Mouse (Mus musculus): ENCODE results near the gene Nufip2. TPM values are rescaled to one million over a fixed set of nuclear protein-coding genes. Genes with fewer than 3 reads are reported as not detected.

Nufip2 gene
- total and polyA plus RNA-seq, 3 experiments: 24.7 to 56.1 (median 50.5) TPM

DNA sequence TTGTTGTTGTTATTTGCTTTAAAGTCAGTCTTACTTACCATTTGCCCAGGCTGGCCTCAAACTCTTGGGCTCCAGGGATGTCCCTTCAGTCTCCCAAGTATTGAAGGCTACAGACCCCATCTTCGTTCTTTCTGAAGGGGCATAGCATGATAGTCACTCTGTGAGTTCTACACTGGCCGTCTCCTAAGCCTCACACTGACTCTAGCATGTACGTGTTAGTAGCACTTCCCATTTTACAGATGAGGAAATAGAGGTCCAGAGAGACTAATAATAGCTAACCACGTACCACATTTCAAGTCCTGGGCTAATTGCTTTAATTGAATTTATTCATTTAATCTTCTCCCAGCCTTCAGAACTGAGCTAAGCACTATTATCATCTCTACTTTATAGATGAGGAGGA is 74.1 kb downstream of the Nufip2 start:
- H3K36me3 ChIP-seq (ENCODE audit: control insufficient read depth in 1 of 2, insufficient read depth in 2 of 2, low read length in 2 of 2): no peaks in the 10 kb centered on the region
- TF ChIP-seq NRF1 (IDR thresholded peaks at IDR 0.05; ENCODE audit: insufficient read depth, low read depth, low read length, poor library complexity, severe bottlenecking) (no peak), E2F4 (IDR thresholded peaks at IDR 0.05; ENCODE audit: borderline replicate concordance, low read depth, low read length) (no peak), SIN3A (IDR thresholded peaks at IDR 0.05; ENCODE audit: low read length) (no peak), CHD1 (IDR thresholded peaks at IDR 0.05; ENCODE audit: low read depth, low read length) (no peak), MYC (IDR thresholded peaks at IDR 0.05; ENCODE audit: low read depth, low read length) (no peak), GABPA (IDR thresholded peaks at IDR 0.05; ENCODE audit: low read depth, low read length) (no peak), KAT2A (conservative IDR thresholded peaks at IDR 0.05; ENCODE audit: low read depth, low read length) (no peak), ZNF384 (IDR thresholded peaks at IDR 0.05; ENCODE audit: low read depth, low read length) (no peak), CHD2 (IDR thresholded peaks at IDR 0.05; ENCODE audit: low read length) (no peak), SMC3 (IDR thresholded peaks at IDR 0.05; ENCODE audit: low read depth, low read length) (no peak), UBTF (IDR thresholded peaks at IDR 0.05; ENCODE audit: borderline replicate concordance, insufficient read depth, low read depth, low read length) (no peak), EP300 (IDR thresholded peaks at IDR 0.05; ENCODE audit: low read depth in 1 of 2, low read length in 2 of 2) (no peak)
- H3K9ac ChIP-seq (ENCODE audit: control insufficient read depth, low read depth, low read length, poor library complexity, severe bottlenecking): no peak overlapping the region
- H3K4me1 ChIP-seq (ENCODE audit: control insufficient read depth in 1 of 2, insufficient read depth in 2 of 2, low read length in 2 of 2): peaks cover 0 to 12% of the 10 kb centered on the region in 2 experiments; a peak in 2 of 4 replicates
- H3K9me3 ChIP-seq (replicated peaks; ENCODE audit: insufficient read depth, low read length): no peaks in the 10 kb centered on the region
- no peak overlapping the region for H3K4me3 ChIP-seq (ENCODE audit: control insufficient read depth in 1 of 2, insufficient read depth in 1 of 2, low read depth in 2 of 2, low read length in 2 of 2)
- no peak for DNase-seq (ENCODE audit: low read depth, low spot score)
- H3K27me3 ChIP-seq (ENCODE audit: control insufficient read depth in 1 of 2, insufficient read depth in 2 of 2, low read length in 2 of 2): peaks cover 0 to 7% of the 10 kb centered on the region in 2 experiments; a peak in 2 of 4 replicates
- no peak overlapping the region for H3K27ac ChIP-seq (ENCODE audit: control insufficient read depth, low read depth, low read length)
- peaks cover 5% of the 10 kb centered on the region for H3K79me2 ChIP-seq (ENCODE audit: control insufficient read depth, insufficient read depth, low read length, poor library complexity)

DNA sequence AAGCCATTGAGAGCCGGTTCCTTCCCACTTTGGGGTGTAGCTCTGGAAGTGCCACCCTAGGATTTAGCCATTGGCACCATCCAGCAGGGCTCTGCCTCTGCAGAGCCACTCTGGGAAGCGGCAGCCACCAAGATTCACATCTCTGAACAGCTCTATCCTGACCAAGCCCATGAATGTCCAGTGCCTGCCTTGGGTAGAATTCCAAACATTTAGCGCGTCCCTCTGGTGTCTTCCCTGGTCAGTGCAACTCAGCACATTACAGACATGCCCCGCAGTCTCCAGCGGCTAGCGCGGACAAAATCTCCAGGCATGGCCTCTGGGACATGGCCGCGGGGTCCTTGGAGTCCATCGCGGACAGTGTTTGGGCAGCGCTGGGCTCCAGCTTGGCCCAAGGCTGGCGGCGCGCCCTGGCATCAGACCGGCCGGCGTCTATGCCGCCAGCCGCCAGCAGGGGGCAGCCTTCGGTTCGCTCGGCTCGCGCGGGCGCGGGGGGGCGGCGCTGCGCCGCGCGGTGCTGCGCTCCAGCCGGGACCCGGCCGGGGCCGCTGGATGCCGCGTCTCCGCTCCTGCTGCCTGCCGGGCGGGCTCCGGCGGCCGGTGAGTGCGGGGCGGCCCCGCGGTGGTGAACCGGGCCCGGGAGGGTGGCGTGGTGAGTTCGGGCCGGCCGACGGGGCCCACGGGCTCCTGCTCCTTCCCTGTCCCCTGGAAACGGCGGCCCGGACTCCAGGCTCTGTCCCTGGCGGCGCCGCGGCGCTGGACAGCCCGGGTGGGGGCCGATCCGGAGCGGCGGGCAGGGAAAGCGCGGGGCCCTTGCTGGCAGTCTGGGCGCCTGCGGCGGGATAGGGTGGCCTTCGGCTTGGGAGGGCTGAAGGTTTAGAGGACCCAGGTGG is 77.1 kb downstream of the Nufip2 start, which contains the start of gene Myo18a:
Myo18a (plus strand) TSS at position 464 of the 890 bp plus-strand sequence.
- Histone ChIP-seq H3K4me1 (ENCODE audit: control insufficient read depth in 1 of 2, insufficient read depth in 2 of 2, low read length in 2 of 2) (peaks cover 0 to 12% of the 10 kb centered on the region in 2 experiments; a peak in 2 of 4 replicates), H3K9ac (ENCODE audit: control insufficient read depth, low read depth, low read length, poor library complexity, severe bottlenecking) (peak within 1 kb of the TSS; percentile 89), H3K9me3 (replicated peaks; ENCODE audit: insufficient read depth, low read length) (no peaks in the 10 kb centered on the region), H3K4me3 (ENCODE audit: control insufficient read depth in 1 of 2, insufficient read depth in 1 of 2, low read depth in 2 of 2, low read length in 2 of 2) (peak within 1 kb of the TSS; percentile 80 to 98), H3K27ac (ENCODE audit: control insufficient read depth, low read depth, low read length) (no peak within 1 kb of the TSS), H3K36me3 (ENCODE audit: control insufficient read depth in 1 of 2, insufficient read depth in 2 of 2, low read length in 2 of 2) (no peaks in the 10 kb centered on the region), H3K27me3 (ENCODE audit: control insufficient read depth in 1 of 2, insufficient read depth in 2 of 2, low read length in 2 of 2) (peaks cover 0 to 7% of the 10 kb centered on the region in 2 experiments; a peak in 2 of 4 replicates), H3K79me2 (ENCODE audit: control insufficient read depth, insufficient read depth, low read length, poor library complexity) (peaks cover 5% of the 10 kb centered on the region)
- DNase-seq (ENCODE audit: low read depth, low spot score): peak; percentile 79
- TF ChIP-seq MAZ (IDR thresholded peaks at IDR 0.05; ENCODE audit: low read depth, low read length) (peak; percentile 94), CHD1 (IDR thresholded peaks at IDR 0.05; ENCODE audit: low read depth, low read length) (no peak), ELF1 (IDR thresholded peaks at IDR 0.05; ENCODE audit: low read depth, low read length) (peak; percentile 44; the same call in 1 of the 2 replicates), POLR2A (IDR thresholded peaks at IDR 0.05; ENCODE audit: control insufficient read depth in 1 of 2, insufficient read depth in 1 of 2, low read depth in 1 of 2, low read length in 2 of 2, poor library complexity in 1 of 2) (peak; percentile 49 to 90; a peak in 3 of 4 replicates), ZKSCAN1 (IDR thresholded peaks at IDR 0.05; ENCODE audit: low read depth, low read length) (no peak), TBP (IDR thresholded peaks at IDR 0.05; ENCODE audit: low read depth, low read length) (no peak), MAX (IDR thresholded peaks at IDR 0.05; ENCODE audit: low read length) (peak; percentile 59), SIN3A (IDR thresholded peaks at IDR 0.05; ENCODE audit: low read length) (no peak; the same call in 1 of the 2 replicates), MYC (IDR thresholded peaks at IDR 0.05; ENCODE audit: low read depth, low read length) (no peak), BHLHE40 (IDR thresholded peaks at IDR 0.05; ENCODE audit: borderline replicate concordance, low read depth, low read length) (no peak), CHD2 (IDR thresholded peaks at IDR 0.05; ENCODE audit: low read length) (no peak), MAFK (IDR thresholded peaks at IDR 0.05; ENCODE audit: borderline replicate concordance, low read depth, low read length) (no peak), MYB (IDR thresholded peaks at IDR 0.05; ENCODE audit: low read depth, low read length) (no peak), EP300 (IDR thresholded peaks at IDR 0.05; ENCODE audit: low read depth in 1 of 2, low read length in 2 of 2) (no peak; a peak in 1 of 4 replicates), HCFC1 (IDR thresholded peaks at IDR 0.05; ENCODE audit: low read depth, low read length) (peak; percentile 47; the same call in 1 of the 2 replicates), POLR2AphosphoS2 (IDR thresholded peaks at IDR 0.05; ENCODE audit: low read length) (no peak), GABPA (IDR thresholded peaks at IDR 0.05; ENCODE audit: low read depth, low read length) (no peak), SMC3 (IDR thresholded peaks at IDR 0.05; ENCODE audit: low read depth, low read length) (peak; percentile 88), ETS1 (IDR thresholded peaks at IDR 0.05; ENCODE audit: low read depth, low read length) (no peak), ZMIZ1 (IDR thresholded peaks at IDR 0.05; ENCODE audit: low read depth, low read length) (peak; percentile 45; the same call in 1 of the 2 replicates), ZNF384 (IDR thresholded peaks at IDR 0.05; ENCODE audit: low read depth, low read length) (no peak), RCOR1 (IDR thresholded peaks at IDR 0.05; ENCODE audit: low read depth, low read length) (0 out of 2 replicates have a peak, but pooled peaks have one; percentile 22), MXI1 (IDR thresholded peaks at IDR 0.05; ENCODE audit: low read depth, low read length) (peak; percentile 61), NRF1 (IDR thresholded peaks at IDR 0.05; ENCODE audit: insufficient read depth, low read depth, low read length, poor library complexity, severe bottlenecking) (peak; percentile 60; the same call in 1 of the 2 replicates)
